Mouse (Mus musculus) layer of hippocampus, postnatal 10 days (tissue): ENCODE data around the gene Dock7. TPM values are rescaled to one million over a fixed set of nuclear protein-coding genes. Genes with fewer than 3 reads are reported as not detected.

Experiments used
- DNase-seq, 2 experiments: peaks; one replicate each; pipeline ENCODE4 v3.0.0; 2021; ENCODE audit warnings: low spot score in 2 of 2
- total RNA-seq, 2 experiments: library from RNA; stranded (reverse); gene quantifications; 2 replicates each; pipeline ENCODE4 v1.2.3; 2021

Gene Dock7
- total RNA-seq, 2 experiments from 2014 or later, result 50.1 to 53.4 TPM

DNA sequence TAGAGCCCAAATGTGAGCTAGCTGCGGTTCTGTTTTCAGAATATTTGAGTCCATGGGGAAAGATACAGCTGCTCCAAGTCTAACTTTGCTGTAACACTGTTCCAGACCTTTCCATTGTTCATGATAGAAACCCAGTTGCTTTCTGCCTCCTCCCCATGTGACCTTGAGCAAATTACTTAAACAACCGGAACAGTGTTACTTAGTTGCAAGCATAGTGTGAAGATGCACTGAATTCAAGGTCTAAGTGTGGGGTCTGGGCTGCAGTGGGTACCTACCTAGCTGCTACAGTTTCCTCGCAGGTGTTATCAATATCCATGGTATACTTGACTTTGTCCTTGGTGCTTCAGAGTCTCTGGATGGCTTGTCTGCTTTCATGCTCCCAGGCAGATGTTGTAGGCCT, 1.3 kb upstream of the Dock7 start:
- DNase-seq, result no peak

DNA sequence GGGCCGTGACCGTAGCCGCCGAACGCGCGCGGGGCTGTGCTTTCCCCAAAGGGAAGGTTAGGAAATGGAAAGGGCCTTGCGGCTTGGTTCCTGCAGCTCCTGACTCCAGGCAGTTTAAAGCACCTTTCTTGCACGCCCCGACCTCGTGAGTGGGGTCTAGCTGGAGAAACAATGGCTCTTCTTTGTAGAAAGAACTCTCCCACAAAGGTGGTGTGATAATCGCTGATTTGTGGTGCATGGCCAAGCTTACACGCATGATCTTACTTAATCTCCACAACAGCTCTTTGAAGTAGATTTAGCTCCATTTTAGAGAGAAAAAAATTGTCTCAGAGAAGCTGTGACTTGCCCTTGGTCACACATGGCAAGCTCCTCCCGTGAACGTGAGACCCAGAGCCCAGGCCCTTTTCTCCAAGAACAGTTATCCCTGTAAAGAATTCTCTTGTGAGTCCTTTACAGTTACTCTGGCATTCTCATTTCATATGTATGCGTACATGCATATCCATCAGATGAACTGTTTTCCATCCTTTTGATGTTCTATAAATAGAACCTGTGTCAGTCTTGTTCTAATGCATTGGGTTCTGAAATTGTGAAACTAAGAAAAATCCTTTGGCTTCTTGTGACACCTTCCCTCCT, 524 bp upstream of the Dock7 start:
- DNase-seq, result no peak

DNA sequence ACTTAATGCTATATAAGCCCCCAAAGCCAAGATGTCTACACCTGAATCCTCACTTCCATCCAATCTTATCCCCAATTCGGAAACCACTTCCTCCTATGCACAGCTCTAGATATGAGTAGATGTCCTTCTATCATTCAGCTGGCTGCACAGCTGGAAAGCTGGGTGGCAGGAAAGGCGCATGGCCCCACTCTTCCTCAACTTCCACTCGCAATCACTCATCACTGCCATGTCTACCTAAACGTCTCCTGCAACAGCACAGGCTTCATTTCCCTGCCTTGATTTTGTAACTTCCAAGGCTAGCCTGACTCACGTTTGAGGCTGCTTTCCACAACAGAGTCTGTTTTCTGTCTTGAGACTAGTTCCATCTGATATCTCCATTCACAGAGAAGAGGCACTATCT, 1.7 kb downstream of the Dock7 start:
- DNase-seq, result no peak

DNA sequence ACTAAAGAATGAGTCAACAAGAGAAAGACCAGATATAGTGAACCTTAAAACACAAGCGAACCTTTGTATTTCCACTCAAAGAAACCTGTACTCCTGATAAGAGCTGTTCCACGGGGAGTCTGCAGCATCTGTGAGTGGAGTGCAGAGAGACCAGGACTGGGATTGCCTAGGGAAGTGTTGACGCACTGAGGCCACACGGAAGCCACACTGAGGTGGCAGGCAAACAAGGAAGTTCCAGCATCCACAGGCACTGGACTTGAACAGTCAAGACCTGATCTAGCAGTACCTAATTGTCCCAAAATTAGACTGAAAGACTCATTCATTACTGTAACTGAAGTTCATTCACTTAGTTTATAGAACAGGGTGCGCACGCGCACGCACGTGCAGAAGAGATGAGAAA, 4.9 kb downstream of the Dock7 start:
- DNase-seq, result no peak

DNA sequence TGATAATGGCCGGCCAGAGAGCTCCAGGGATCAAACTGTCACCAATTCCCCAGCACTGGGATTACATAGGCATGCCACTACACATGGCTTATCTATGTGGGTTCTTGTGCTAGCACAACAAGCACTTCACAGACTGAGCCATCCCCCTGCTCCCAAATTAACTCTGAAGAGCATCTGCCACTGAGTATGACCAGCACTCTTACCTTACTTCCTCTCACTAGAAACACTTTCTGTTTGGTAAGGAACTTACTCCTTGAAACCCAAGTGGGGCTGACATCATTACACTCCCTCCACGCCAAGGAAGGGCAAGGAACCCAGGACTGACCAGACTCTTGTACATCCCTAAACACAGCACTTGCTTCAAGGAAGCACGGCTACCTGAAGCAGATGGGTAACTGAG, 9.0 kb downstream of the Dock7 start:
- DNase-seq, result no peak

DNA sequence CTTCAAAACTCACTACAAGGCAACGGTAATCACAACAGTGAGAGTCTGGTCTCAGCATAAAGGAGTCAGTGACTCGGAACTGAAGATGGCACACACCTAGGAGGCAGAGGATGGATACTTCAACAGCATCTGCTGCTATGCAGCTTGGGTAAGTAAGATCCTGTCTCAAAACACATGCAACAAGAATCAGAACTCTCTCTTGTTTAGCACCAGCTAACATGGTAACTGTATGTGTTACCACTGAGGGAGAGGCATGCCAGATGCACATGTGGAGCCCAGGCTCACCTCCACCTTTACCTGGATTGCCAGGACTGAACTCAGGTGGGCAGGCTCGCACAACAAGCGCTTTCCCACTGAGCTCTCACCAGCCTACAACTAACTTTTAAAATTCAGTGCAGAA, 11.9 kb downstream of the Dock7 start:
- DNase-seq, result no peak

DNA sequence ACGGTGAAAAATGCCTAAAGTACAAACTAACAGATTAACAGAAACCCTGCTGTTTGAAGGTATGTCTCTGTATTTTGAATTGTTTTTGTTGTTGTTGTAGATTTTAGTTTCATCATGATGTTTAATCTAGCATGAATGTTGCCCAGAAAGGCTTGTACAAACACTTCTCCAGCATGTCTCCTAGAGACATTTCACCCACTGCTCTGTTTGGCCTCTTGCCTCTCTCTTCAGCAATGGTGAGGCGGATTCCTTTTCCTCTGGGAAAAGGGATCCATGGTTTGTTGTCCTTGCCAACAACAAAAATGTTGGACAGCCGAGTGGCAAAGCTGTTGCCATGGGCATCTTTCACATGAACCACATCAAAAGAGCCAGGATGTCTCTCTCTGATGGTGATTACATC, 17.9 kb downstream of the Dock7 start:
- DNase-seq, result no peak

DNA sequence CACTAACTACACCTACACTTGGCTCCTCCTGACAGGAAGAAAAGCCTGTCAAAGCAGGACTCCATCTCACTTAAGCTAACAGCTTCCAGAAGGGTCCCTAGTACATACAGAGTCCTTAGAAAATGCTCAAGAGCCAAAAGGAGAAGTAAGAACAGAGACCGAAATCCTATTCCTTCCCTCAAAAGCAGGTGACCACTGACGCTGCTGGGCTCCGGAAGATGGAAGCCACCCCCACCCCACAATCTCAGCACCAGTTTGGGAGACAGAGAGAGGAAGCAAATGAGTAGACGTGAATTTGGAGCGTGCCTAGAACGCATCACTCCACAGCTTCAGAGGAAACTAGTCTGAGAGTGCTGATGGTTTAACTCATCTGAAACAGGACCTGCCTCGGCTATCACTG, 20.0 kb downstream of the Dock7 start:
- no peak for DNase-seq

DNA sequence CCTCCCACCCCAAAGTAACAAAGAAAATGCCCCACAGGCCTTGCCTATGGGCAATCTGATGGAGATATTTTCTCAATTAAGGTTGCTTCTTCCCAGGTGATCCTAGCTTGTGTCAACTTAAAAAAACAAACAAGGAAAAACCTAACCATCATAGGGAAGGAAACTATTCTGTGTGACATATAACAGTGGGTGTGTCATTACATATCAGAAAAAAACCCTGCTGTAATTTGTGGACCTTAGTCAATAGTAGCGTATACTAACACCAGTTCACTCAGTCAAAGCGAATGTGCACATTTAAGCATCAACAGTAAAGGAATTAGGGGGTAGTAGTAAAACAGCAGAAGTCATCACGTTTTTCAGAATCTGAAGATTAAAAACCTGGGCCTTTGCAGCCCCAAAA, 28.9 kb downstream of the Dock7 start:
- no peak for DNase-seq

DNA sequence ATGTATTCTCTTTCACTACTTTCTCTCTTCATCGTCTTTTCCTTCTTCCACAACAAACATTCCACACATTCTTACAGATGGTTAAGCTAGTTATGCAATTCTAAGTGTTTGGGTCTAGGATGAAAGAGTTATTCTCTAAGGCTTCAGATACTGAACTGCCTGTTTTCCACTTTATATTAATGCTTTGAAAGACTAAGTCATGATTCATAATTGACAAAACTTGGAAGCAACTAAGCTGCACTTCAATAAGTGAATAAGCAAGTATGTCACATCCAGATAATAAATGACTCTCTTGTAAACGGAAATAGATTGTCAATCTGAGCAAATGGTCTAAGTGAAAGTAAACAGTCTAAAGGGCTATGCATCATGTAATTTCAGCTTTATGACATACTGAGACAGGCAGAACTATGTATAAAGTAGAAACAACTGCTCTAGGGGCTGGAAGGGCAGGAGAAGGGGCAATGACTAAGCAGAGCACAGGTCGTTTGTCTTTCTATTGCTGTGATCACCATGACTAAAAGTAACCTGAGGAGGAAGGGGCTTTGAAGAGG, 29.5 kb downstream of the Dock7 start:
- no peak for DNase-seq

DNA sequence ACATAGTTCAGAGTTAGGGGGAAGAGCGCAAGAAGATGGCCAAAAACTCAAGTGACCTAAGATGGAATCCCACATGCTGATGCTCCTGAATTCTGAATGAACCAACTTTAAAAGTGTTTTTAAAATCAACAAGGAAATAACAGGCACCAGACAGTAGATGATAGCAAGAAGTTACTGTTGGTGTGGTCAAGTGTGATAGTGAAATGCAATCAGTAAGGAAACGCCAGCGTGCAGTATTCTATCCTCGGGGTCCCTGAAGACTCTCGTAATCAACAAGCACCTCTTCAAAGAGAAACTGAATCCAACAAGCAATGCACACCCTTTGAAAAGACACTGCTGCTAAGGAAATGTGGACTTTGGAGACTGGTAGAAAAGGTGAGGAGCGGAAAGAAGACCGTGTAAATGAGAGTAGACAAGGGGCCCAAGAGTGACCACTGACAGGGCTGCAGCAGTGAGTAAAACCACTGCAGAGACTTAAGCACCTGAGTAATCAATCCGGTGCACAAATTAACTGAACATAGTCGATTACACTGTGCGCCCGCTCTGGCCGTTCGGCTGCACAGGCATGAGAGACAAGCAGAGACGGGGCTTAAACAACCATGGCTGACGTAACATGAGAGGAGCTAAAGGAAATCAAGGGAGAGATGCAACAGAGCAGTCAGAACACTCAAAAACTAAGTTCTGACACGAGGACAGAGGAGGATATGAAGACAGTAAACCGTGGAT, 32.8 kb downstream of the Dock7 start:
- no peak for DNase-seq

DNA sequence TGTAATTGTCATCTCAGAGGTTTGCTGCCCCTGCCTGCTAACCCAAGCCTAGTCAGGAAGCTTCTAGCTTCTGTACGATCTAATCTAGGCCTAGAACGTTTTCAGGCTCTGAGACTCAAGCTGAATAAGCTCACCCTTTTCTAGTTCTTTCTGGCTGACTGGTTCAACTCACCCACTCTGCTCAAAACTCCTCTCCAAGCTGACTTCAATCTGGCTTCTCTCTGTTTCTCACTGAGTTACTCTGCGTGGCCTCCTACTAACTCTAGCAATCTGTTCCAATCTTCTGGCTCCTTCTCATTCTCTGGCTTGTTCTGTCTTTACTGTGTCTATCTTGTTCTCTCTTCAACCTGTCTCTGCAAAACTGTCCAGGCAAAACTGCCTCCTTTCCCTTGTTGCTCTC, 36.9 kb downstream of the Dock7 start:
- DNase-seq, result no peak

DNA sequence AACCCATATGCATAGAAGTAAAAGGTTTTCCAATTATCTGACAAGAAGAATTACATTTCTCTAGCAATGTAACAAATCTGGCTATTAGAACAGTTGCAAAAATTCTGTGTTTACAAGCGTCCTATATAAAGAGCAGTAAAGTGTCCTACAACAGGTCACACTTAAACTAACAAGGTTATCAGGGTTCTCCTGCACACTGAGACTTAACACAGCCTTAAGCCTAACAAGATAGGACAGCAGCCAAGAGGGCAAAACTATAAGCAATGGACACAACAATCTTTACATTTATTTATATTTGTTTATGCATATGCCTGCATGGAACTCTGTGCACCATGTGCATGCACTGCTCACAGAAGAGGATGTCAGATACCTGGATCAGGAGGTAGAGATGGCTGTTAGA, 39.5 kb downstream of the Dock7 start:
- no peak for DNase-seq

DNA sequence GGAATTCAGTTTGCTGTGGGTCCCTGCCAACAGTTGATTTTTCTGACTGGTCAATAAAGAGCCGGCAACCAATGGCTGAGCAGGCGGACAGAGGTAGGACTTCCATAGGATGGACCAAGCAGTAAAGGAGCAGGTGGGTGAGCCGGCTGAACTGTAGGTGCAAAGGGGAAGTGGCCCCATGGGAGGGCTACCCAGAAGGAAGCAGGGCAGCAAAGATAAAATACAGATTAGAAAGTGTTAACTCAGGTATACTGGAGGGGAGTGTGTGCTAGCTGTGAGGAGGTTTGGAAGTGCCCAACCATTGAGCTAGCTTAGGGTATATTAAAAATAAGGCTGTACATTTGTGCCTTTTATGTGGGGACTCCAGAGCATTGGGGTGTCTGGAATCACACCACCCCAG, 42.7 kb downstream of the Dock7 start:
- no peak for DNase-seq

DNA sequence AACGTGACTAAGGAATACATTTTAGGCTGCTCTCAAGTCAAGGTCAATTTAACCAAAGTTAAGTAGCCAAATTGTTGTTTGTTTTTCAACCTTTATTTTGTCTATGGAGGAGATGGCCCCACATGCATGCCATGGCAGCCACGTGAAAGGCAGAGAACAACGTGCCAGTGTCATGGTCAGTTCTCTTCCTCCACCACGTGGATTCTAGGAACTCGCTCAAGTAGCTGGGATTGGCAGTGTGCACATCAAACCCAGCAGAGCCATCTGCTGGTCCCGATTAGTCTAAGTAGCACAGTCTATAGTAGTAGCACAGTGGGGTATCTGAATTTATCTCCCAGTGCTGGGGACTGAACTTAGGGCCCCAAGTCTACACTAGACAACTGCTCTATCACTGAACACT, 51.9 kb downstream of the Dock7 start:
- DNase-seq, result no peak

DNA sequence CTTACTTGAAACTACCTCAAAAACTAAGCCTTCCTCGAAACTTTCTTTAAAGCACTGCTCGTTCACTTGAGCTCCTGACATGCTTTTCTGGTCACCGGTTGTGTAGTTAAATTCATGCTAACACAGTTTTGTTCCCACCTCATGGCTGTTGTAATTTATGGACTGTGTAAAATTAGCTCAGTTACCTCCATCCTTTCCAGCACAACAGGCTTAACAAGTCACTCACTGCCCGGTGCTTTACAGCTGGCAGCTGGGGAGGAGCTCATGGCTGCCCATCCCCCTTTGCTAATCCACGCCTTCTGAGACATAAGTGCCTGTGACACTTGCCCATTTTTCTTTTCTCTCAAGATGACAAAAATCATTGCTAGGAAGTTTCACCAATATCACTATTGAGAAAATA, 56.2 kb downstream of the Dock7 start:
- DNase-seq, result no peak

DNA sequence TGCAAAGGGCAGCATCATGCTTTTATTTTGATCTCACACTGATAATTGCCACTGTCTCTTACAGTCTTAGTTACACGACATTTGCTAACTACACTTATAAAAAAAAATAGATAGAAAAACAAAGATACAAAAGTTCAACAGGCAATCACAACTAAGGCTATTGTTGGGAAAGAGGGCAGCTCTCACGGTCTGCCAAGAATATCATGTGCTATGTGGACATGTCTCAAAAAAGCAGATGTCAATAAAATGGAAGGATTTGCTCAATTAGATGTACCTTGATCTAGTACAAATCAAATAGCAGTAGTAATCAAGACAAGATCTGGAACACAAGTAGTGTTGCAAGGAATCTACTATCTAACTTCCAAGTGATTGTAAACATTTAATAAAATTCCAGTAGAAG, 72.1 kb downstream of the Dock7 start:
- no peak for DNase-seq

DNA sequence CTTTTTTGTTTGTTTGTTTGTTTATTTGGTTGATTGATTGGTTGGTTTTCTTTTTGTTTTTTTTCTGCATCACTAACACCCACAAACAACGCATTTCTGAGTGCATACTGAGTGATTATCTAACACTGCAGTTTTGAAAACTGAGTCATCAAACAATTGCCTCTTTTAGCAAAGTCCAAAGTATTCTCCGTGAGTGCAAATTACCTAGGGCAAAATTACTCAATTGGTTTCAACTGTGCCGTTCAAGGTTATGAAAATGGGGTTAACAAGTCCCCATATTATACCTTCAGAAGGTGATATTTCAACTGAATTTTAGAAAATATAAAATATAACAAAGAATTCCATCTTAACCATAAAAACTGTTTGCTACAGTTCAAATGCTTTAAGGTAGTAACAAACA, 74.2 kb downstream of the Dock7 start:
- no peak for DNase-seq

DNA sequence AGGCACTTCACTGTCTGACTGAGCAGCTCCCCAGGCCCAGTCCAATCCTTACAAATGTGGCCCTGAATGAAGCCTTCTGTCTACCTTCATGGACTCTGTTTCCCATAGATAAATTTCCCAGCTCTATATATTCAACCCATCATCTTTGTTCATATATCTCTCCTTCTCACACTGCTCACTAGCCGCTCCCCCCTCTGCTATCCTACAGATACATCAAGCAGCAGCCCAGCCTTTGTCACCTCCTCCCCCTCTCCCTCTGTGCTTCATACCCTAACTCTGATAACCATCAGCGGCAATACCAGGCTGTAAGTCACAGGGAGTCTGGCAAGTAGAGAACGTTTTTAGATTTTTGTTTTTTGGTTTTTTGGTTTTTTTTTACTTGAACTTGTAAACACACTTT, 75.9 kb downstream of the Dock7 start:
- no peak for DNase-seq

DNA sequence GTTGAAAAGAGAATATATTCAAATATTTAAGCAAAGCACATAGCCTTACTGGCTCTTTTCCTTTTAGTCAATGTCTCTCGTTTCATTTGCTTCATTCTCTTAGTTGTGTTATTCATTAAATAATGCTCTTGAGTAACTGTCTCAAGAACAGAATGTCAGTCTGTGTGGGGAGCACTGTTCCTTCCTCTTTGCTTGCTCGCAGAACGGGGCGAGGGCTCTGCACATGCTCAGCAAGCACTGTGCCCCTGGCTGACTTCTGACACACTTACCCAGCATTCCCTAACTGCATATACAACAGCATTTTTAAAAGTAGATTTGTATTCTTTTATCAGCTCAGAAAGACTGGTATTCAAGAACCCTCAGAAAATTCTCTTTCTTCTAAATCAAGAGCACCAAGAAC, 87.8 kb downstream of the Dock7 start:
- DNase-seq, result no peak

DNA sequence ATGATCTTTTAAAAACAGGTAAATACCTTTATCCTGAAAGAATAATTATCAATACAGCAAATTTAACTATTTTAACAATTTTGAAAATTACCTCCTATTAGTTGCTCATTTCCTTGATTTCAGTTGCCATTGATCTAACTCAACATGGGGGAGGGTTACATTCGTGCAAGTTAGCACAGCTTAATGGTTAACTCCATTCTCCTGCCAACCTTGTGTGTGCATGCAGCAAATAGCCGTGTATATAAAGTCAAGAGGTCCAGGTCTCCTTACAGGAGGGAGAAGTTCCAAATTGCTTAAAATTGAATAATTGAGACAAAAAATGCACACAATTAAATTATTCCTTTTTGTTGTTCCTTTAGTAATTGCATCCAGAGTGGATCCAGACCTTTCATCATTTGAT, 90.0 kb downstream of the Dock7 start, which contains the start of gene Angptl3:
Angptl3 (plus strand) TSS at position 269 of the 400 bp plus-strand sequence.
- DNase-seq, result no peak

DNA sequence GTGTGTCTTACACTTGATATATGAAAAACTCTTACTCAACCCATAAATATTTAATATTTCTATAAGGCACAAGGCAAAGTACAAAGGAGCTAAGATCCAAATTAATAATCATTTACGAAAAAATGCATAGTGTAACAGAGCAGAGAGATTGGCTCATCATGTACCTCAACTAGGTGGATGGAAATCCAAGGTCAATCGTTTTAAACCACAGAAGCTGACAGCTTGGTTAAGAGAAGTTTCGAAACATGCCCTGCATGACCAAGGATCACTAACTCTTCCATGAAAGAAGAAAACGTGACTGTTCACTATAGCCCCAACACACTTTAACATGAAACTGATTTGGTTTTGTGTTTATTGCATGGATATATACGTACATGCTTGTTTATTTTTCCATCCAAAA, 92.3 kb downstream of the Dock7 start:
- no peak for DNase-seq

DNA sequence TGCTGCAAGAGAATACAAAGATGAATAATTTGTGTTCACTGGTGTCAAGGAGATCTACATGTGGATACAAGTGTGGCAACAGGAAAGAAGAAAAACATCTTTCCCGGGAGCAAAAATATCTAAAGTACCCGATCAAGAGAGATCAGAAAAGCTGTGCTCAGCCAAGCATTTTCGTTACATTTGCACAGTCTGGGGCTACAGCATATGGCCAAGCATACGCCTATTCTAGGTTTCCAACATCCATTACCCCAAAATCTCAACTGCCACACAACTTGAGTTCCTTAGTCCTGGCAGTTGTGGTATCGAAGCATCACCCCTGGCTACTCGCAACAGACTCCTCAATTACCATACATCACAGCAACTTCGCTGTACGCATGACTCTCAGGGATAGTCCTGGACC, 98.5 kb downstream of the Dock7 start:
- no peak for DNase-seq
